Comparison of ENCODE assay signal across 16 mouse cellular contexts in the genomic region with DNA sequence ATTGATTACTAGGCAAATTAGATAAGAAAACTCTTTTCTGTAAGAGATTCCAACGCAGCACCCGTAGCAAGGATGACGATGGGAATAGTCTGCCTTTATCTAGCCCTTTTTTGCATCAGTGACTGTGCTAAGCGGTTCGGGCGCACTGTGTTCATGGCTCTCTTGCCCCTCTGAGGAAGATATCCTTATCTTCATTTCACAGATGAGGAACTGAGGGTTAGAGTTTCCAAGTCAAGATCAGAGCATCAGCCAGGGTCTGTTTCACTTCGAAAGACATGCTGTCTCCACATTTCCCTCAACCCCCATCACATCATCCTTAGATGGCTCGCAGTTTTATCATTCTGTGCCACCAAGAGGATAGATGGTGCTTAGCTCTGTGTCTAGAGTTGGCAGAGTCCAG.
"Had no signal": no experiment of that assay in that cellular context is flagged by ENCODE, and none has a peak within 500 bp of the region (broad histone marks: within the 10 kb centered on the region; RNA-seq: fewer than 3 reads in every experiment).

No protein-coding gene starts in this region.

- H3K4me3 ChIP-seq: megakaryocyte, embryonic 14.5 days; midbrain, embryonic 13.5 days; midbrain, embryonic 15.5 days; neural tube, embryonic 12.5 days; stomach, embryonic 15.5 days had no signal

- H3K9ac ChIP-seq: lung, embryonic 14.5 days; midbrain, embryonic 13.5 days; midbrain, embryonic 15.5 days; neural tube, embryonic 12.5 days; stomach, embryonic 15.5 days had no signal

- H3K4me1 ChIP-seq: megakaryocyte, embryonic 14.5 days; stomach, embryonic 15.5 days had no signal

- H3K27me3 ChIP-seq: megakaryocyte, embryonic 14.5 days; midbrain, embryonic 13.5 days; midbrain, embryonic 15.5 days; neural tube, embryonic 12.5 days; stomach, embryonic 15.5 days had no signal

- DNase-seq: lung, adult 18-20 months; lung, postnatal 10 days; lung, postnatal 36 days; right cerebral cortex, postnatal 14 days; thymus, adult 2 months; thymus, postnatal 25 days; thymus, postnatal 4 days had no signal

- H3K36me3 ChIP-seq: midbrain, embryonic 13.5 days; midbrain, embryonic 15.5 days; neural tube, embryonic 12.5 days; stomach, embryonic 15.5 days had no signal

- ATAC-seq: midbrain, embryonic 13.5 days; midbrain, embryonic 15.5 days had no signal

- H3K4me2 ChIP-seq: lung, embryonic 14.5 days; midbrain, embryonic 11.5 days; midbrain, embryonic 13.5 days; midbrain, embryonic 15.5 days; neural tube, embryonic 12.5 days; stomach, embryonic 15.5 days had no signal

- H3K27ac ChIP-seq: macrophage; midbrain, embryonic 13.5 days; midbrain, embryonic 15.5 days; neural tube, embryonic 12.5 days; stomach, embryonic 15.5 days; stomach, postnatal 0 days had no signal

- H3K9me3 ChIP-seq: midbrain, embryonic 13.5 days; midbrain, embryonic 15.5 days; neural tube, embryonic 12.5 days; stomach, embryonic 15.5 days had no signal
